Mouse (Mus musculus) forelimb bud, embryonic 11.5 days (tissue): ENCODE results near the gene Noxred1.
"Not testable (repeated sequence)": the region's sequence is repeated elsewhere in the genome, so short reads cannot be mapped to it uniquely, and the experiment has no call there.

Experiments used
- DNase-seq: peaks from one replicate; pipeline ENCODE4 v3.0.0-alpha.2; 2012; ENCODE audit warnings: low read depth, low spot score

Noxred1 gene

GRCm38 (mm10) chr12:87238632-87239031 lies at the start of gene Noxred1:
Gene Noxred1, minus strand, starts transcription at chr12:87238732.
- DNase-seq, result no peak

DNA sequence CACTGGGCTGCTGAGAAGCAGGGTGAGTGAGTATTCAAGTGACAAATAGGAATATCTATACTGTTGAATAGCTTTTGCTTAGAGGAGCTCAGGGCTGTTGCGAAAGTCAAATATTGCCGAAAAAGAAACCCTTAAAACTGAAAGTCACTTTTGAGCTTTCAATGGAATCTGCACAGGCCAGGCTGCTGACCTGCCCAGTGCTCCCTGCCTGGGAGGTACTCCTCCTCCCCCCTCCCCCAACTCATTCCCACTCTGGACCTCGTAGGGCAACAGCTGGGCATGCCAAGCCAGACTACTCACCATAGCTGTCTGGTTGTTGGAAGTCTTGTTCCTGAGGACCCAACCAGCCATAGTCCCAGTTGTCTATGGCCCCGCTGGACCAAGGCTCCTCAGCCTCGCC lies 46.2 kb upstream of the Noxred1 start:
- no peak for DNase-seq

DNA sequence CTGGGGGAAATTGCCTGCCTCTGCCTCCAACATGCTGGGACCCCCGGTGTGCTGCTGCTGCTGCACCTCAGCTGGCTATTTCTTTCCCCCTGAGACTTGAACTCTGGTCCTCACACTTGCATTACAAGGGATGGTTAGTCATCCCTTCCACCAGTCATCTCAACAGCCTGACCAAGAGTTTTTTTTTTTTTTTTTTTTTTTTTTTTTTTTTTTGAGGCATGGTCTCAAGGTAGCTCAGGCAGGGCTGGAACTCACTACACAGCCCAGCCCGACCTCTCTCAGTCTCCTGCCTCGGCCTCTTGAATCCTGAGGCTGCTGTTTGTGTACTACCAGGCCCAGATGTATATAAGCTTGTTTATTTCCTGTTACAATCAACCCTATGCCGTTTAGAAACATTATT lies 45.7 kb upstream of the Noxred1 start:
- no peak for DNase-seq

DNA sequence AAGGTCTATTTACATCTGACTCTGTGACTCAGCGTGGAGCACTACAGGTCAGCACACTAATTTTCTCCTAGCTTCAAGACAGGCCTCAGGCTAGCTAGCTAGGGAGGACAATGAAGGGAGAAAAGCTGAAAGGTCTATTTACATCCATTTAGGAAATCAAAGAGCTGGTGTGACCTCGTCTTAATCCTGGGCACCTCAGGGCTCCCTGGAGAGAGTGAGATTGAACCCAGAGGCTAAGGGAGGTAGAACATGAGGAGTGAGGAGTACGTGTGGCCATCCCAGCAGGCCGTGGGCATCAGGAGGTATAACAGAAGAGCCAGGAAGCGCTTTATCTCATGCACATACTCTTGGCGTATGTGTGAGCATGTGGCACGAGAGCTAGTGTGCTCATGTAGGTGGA lies 45.2 kb upstream of the Noxred1 start:
- no peak for DNase-seq

DNA sequence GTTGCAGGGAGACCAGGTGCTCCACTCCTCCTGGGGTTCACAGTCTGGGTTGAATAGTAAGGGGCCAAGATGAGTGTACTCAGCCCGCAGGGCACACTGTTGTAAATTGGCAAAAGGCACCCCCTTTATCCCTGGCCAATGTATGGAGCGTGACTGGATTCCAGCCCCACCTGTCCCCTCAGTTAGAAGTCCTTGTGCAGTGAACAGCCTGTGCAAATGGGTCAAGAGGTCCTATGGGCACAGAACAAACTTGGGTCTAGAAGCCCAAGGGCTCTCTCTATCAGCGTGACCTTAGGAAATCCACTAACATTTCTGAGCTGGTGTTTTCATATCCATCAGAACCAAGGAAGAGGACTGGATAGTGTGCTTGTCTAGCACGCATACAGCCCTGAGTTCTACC lies 44.2 kb upstream of the Noxred1 start:
- no peak for DNase-seq

- no peak for DNase-seq
Measured at GRCm38 (mm10) chr12:87281766-87282165, 43.2 kb upstream of the Noxred1 start.

GRCm38 (mm10) chr12:87279879-87280278 lies 41.3 kb upstream of the Noxred1 start:
- DNase-seq, result no peak

DNA sequence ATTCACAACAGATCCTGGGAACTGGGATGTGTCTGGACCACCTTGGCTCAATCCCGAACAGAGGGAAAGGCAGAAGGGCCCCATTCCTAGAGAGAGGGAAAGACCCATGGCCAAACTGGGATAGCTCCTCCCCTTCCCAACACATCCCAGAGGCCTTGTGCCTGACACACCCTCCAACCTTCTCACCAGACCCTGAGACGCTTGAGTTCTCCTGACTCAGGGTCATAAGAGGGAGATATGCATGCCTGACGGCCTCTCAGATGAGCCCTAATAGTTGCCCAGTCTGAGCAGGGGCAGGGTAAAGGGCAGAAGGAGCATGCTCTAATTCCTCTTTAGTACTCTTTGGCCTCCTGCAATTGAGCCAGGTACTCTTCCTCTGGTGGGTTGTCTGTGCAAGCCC lies 40.8 kb upstream of the Noxred1 start:
- DNase-seq, result no peak

GRCm38 (mm10) chr12:87278118-87278730 lies 39.7 kb upstream of the Noxred1 start:
- DNase-seq, result no peak

GRCm38 (mm10) chr12:87277251-87277650 lies 38.7 kb upstream of the Noxred1 start:
- DNase-seq, result not testable (repeated sequence)

DNA sequence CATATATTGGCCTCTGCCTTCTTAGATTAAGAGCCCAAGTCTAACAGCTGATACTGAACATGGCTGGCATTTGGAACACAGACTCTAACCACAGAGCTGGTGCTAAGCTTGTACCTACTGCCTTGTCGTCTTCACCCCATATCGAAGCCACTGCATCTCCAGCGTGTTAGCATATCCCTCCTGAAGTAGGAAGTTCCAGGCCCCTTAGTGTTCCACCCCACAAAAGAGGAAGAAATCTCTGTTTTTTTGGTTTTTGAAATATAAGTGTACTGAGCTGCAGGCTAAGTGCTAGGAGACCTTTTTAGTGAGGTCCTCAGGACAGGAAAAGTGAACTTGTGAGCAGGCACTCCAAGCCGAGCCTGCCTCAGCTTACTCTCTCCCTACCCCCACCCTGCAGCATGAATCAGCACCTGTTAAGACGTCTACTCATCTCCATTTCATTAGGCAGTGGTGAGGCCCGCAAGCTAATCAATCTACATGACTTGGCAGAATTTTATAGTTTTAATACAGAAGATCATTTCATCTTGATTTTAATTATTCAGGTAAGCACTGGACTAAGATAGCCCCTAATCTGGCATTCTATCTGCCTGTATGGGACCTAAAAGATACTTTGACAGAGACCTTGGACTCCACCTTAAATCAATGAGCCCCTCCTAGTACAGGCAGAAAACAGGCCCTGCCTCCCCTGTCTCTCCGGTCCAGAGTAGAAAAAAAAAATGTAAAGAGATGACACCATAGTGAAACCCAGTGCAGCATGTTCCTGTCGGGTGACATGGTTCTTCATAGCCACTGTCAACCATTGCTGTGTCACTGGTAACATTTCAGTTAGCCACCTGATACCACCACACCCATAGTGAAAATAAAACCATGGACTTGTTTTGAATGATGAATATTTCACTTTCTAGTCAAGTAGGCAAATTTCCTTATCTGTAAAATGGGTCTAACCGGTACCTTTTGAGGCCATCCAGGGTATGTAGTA lies 36.6 kb upstream of the Noxred1 start:
- DNase-seq, result no peak

GRCm38 (mm10) chr12:87267682-87268081 lies 29.1 kb upstream of the Noxred1 start:
- peak; percentile 48 for DNase-seq

- DNase-seq, result peak; percentile 38
Measured at GRCm38 (mm10) chr12:87266827-87267603, 28.5 kb upstream of the Noxred1 start.

DNA sequence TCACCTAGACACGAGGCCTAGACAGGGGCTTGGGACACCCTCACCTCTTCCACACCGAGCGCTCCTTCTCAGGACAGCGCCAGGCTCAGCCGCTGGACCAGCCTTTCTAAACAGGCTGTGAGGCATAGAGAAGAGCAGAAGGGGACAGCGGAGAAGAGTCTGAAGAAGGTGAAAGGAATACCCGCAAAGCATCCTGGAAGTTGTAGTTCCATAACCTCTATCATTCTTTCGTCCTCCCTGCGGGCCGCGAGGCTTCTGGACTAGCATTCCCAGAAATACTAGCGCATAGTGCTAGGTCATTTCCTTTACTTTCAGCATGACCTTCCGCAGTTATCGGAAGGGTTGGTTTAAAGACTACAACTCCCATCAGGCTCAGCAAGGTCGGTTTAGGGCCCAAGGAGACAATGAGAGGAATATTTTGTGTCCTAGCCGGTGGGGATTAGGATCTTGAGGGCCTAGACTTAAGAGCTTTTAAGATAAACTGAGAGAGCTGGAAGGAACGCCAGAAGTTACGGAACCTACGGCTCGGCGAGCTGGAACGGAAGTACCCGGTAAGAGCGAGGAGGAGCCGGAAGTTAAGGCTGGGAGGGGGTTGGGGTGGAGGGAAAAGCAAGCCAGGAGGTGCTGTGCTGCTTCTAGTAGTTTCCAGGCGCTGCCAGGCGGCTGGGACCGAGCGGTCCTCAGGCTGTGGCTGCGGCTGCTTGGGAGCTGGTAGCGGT lies 27.7 kb upstream of the Noxred1 start, which contains the start of the genes Vipas39 and Ahsa1:
TSS of gene Vipas39 (minus strand) at position 149 of the 719 bp plus-strand sequence.
TSS of gene Ahsa1 (plus strand) at position 372 of the 719 bp plus-strand sequence.
- peak; percentile 96 for DNase-seq

GRCm38 (mm10) chr12:87265444-87265843 lies 26.9 kb upstream of the Noxred1 start:
- no peak for DNase-seq

GRCm38 (mm10) chr12:87260562-87260961 lies 22.0 kb upstream of the Noxred1 start:
- DNase-seq, result no peak

DNA sequence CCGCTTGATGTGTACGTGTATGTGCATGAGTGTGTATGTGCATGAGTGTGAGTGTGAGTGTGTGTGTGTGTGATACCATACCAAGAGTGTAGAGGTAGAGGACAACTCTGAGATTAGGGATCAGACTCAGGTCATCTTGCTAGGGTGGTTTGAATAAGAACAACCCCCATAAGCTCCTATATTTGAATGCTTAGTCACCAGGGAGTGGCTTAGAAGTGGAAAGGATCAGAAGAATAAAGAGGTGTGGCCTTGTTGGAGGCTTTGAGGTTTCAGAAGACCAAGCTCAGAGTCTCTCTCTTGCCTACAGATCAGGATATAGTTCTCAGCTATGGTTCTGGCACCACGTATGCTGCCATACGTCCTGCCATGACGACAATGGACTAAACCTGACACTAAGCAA lies 18.1 kb upstream of the Noxred1 start:
- DNase-seq, result no peak

DNA sequence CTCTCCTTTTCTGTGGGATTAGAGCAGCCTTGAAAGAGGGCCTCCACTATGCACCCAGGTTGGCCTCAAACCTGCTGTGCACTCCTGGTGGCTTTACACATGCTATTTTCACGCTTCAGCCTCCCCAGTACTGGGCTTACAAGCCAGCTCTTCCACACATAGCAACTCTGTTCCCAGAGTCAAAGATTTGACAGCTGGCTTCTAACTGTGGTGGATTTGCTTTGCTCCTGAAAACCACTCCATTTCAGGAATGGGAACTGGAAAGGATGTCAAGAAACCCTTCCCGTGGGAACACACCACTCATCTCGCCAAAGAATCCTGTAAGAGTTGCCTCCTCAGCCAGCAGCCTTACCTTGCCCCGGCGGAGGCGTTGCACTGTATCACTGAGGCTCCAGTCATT lies 15.3 kb upstream of the Noxred1 start:
- DNase-seq, result no peak

GRCm38 (mm10) chr12:87250161-87250560 lies 11.6 kb upstream of the Noxred1 start:
- DNase-seq, result no peak

GRCm38 (mm10) chr12:87236882-87237483 lies 1.5 kb downstream of the Noxred1 start:
- no peak for DNase-seq

DNA sequence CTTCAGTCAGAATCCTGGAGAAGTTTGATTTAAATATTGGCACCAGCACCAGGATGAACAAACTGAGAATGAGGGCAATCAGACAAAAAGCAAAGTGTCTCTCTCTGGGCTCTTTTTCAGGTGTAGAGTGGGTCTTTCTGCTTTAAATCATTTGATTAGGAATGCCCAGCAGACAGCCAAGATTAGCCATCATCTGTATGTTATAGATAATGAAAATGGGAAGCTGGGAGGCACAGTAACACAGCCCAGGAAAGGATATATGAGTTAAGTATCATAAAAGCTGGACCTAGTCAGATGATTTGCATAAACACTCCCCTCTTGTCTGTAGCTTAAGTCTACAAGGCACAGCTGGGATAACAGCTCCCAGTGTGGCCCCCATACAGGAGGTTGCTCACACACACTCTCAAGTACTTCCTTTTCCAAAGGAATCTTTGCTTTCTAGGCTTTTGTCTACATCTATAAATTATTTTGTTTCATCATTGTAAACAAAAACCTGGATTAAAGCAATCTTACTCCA lies 8.1 kb downstream of the Noxred1 start:
- no peak for DNase-seq
